Mouse (Mus musculus) embryonic facial prominence, embryonic 13.5 days (tissue): ENCODE results near the gene S100a16. TPM values are rescaled to one million over a fixed set of nuclear protein-coding genes. Genes with fewer than 3 reads are reported as not detected.

Experiments used
- ATAC-seq: fragments of 200-750 bp; cut with Nextera tagmentation; 2 replicates; pipeline ENCODE4 v1.8.0; 2017; ENCODE audit warnings: low read depth; ENCODE audit not compliant: insufficient number of reproducible peaks, insufficient read depth, low FRiP score, low TSS enrichment
- H3K27ac ChIP-seq: fragments of 300-500 bp; sonication (generic); 2 replicates; pipeline ENCODE4 v1.5.1; 2015; ENCODE audit warnings: moderate library complexity, mild to moderate bottlenecking, inconsistent platforms
- H3K27me3 ChIP-seq: fragments of 300-500 bp; sonication (generic); 2 replicates; pipeline ENCODE4 v1.6.1; 2015; ENCODE audit warnings: mild to moderate bottlenecking, inconsistent platforms
- H3K36me3 ChIP-seq: fragments of 300-500 bp; sonication (generic); 2 replicates; pipeline ENCODE4 v1.6.1; 2015; ENCODE audit warnings: mild to moderate bottlenecking, inconsistent platforms
- H3K4me1 ChIP-seq: fragments of 300-500 bp; sonication (generic); 2 replicates; pipeline ENCODE4 v1.6.1; 2015; ENCODE audit warnings: inconsistent platforms
- H3K4me2 ChIP-seq: fragments of 300-500 bp; sonication (generic); 2 replicates; pipeline ENCODE4 v1.6.1; 2015; ENCODE audit warnings: moderate library complexity, mild to moderate bottlenecking, inconsistent platforms
- H3K4me3 ChIP-seq: fragments of 300-500 bp; sonication (generic); 2 replicates; pipeline ENCODE4 v1.5.1; 2015; ENCODE audit warnings: mild to moderate bottlenecking, inconsistent platforms
- H3K9ac ChIP-seq: fragments of 300-500 bp; sonication (generic); 2 replicates; pipeline ENCODE4 v1.6.1; 2015; ENCODE audit warnings: mild to moderate bottlenecking, inconsistent platforms
- H3K9me3 ChIP-seq: fragments of 300-500 bp; sonication (generic); 2 replicates; pipeline ENCODE4 v1.6.1; 2016; ENCODE audit warnings: inconsistent platforms
- WGBS: fragments of 180-500 bp; shearing (Covaris S2); methylation state at CpG from one replicate; pipeline ENCODE4 v1.1.7; 2015; ENCODE audit warnings: mixed read lengths; 5-methylcytosine and 5-hydroxymethylcytosine counted together
- polyA plus RNA-seq: library from polyadenylated mRNA; unstranded; fragments of >200 nt; fragmentation: Nextera tagmentation; extraction: Ambion mirVana; gene quantifications from 2 replicates; pipeline ENCODE4 v1.2.1, GENCODE M21; 2015

Gene S100a16
- polyA plus RNA-seq, 1 experiment from 2014 or later: 96.5 TPM

DNA sequence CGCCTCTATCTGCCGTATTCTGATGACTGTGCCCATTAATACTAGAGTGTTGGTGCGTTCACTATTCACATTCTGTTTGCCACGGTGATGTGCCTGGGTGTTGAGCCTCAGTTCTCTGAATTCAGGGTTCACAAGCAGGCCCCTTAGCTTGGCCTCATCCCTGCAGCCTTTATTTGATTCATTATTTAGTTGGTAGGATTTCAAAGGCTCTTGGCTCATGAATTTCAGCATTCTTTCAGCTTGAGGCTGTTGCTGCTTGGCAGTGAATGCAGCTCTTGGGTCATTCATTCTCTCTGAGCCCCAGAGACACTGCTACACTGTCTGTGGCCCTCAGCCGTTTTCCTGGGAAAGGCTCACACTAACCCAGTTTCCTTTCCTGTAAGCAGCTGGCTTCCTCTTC lies 18.9 kb downstream of the S100a16 start:
- no peak overlapping the region for H3K9ac ChIP-seq
- H3K4me1 ChIP-seq: peaks cover 4% of the 10 kb centered on the region; the same call in 1 of the 2 replicates
- H3K9me3 ChIP-seq: no peaks in the 10 kb centered on the region
- H3K36me3 ChIP-seq: no peaks in the 10 kb centered on the region
- 59% methylated on average over 5 of the region's 5 CpGs for WGBS
- no peak overlapping the region for H3K4me3 ChIP-seq
- H3K4me2 ChIP-seq: no peak overlapping the region
- no peaks in the 10 kb centered on the region for H3K27me3 ChIP-seq
- ATAC-seq: no peak
- H3K27ac ChIP-seq: no peak overlapping the region

- Histone ChIP-seq H3K27me3 (no peaks in the 10 kb centered on the region), H3K4me1 (peaks cover 4% of the 10 kb centered on the region; the same call in 1 of the 2 replicates), H3K27ac (no peak within 1 kb of the TSS), H3K4me2 (no peak within 1 kb of the TSS), H3K9ac (no peak within 1 kb of the TSS), H3K4me3 (no peak within 1 kb of the TSS), H3K9me3 (no peaks in the 10 kb centered on the region), H3K36me3 (no peaks in the 10 kb centered on the region)
- WGBS: 71% methylated on average over 6 of the region's 6 CpGs
- ATAC-seq: no peak
Observed at GRCm38 (mm10) chr3:90560008-90560628, 23.1 kb downstream of the S100a16 start, which contains the start of gene S100a3. Gene S100a3, plus strand, starts transcription at chr3:90560578.

- Histone ChIP-seq H3K9me3 (no peaks in the 10 kb centered on the region), H3K36me3 (no peaks in the 10 kb centered on the region), H3K4me3 (no peak overlapping the region), H3K27ac (no peak overlapping the region), H3K4me1 (0 out of 2 replicates have a peak, but pooled peaks cover 9% of the 10 kb centered on the region), H3K9ac (no peak overlapping the region), H3K27me3 (no peaks in the 10 kb centered on the region), H3K4me2 (no peak overlapping the region)
- WGBS: 85% methylated on average over 5 of the region's 5 CpGs
- ATAC-seq: no peak
Observed at GRCm38 (mm10) chr3:90574691-90575090, 37.6 kb downstream of the S100a16 start.

GRCm38 (mm10) chr3:90575320-90575719 lies 38.3 kb downstream of the S100a16 start:
- Histone ChIP-seq H3K4me3 (no peak overlapping the region), H3K9ac (no peak overlapping the region), H3K27ac (no peak overlapping the region), H3K9me3 (no peaks in the 10 kb centered on the region), H3K4me1 (0 out of 2 replicates have a peak, but pooled peaks cover 11% of the 10 kb centered on the region), H3K4me2 (no peak overlapping the region), H3K36me3 (no peaks in the 10 kb centered on the region), H3K27me3 (no peaks in the 10 kb centered on the region)
- ATAC-seq: no peak
- 78% methylated on average over 3 of the region's 3 CpGs for WGBS

- no peak overlapping the region for H3K4me3 ChIP-seq
- H3K9me3 ChIP-seq: no peaks in the 10 kb centered on the region
- H3K27ac ChIP-seq: no peak overlapping the region
- H3K4me1 ChIP-seq: 0 out of 2 replicates have a peak, but pooled peaks cover 11% of the 10 kb centered on the region
- H3K9ac ChIP-seq: no peak overlapping the region
- H3K4me2 ChIP-seq: no peak overlapping the region
- 67% methylated on average over 10 of the region's 10 CpGs for WGBS
- no peaks in the 10 kb centered on the region for H3K27me3 ChIP-seq
- H3K36me3 ChIP-seq: no peaks in the 10 kb centered on the region
- no peak for ATAC-seq
Observed at GRCm38 (mm10) chr3:90576351-90577001, 39.4 kb downstream of the S100a16 start.

GRCm38 (mm10) chr3:90579433-90579832 lies 42.4 kb downstream of the S100a16 start:
- WGBS: 44% methylated on average over 7 of the region's 7 CpGs
- no peak for ATAC-seq
- Histone ChIP-seq H3K27me3 (no peaks in the 10 kb centered on the region), H3K27ac (no peak overlapping the region), H3K9ac (no peak overlapping the region), H3K4me1 (0 out of 2 replicates have a peak, but pooled peaks cover 16% of the 10 kb centered on the region), H3K9me3 (no peaks in the 10 kb centered on the region), H3K4me3 (no peak overlapping the region), H3K4me2 (no peak overlapping the region), H3K36me3 (no peaks in the 10 kb centered on the region)

DNA sequence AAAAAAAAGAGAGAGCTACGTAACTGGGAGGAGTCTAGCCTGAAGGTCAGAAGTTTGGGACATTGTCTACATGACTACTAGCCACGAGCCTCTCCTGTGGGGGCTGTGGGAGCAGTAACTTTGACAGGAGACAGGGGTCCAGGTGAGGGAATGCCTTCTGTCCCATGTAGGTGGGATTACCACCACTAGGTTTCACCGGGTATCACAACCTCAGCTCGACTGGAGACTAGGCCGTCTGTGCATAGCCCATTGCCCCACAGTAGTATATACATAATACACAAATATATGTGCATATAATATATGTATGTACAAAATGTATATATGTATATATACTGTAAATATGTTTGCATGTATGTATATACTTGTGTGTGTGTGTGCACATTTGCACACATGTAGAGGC lies 44.1 kb downstream of the S100a16 start:
- ATAC-seq: no peak
- no peak overlapping the region for H3K4me2 ChIP-seq
- no peak overlapping the region for H3K9ac ChIP-seq
- H3K4me3 ChIP-seq: no peak overlapping the region
- WGBS: 88% methylated on average over 5 of the region's 5 CpGs
- H3K9me3 ChIP-seq: no peaks in the 10 kb centered on the region
- H3K27ac ChIP-seq: no peak overlapping the region
- H3K36me3 ChIP-seq: no peaks in the 10 kb centered on the region
- no peaks in the 10 kb centered on the region for H3K27me3 ChIP-seq
- peaks cover 20% of the 10 kb centered on the region; the same call in 1 of the 2 replicates for H3K4me1 ChIP-seq

GRCm38 (mm10) chr3:90582156-90582555 lies 45.1 kb downstream of the S100a16 start:
- no peak overlapping the region for H3K27ac ChIP-seq
- no peak overlapping the region for H3K4me2 ChIP-seq
- WGBS: 93% methylated on average over 1 of the region's 1 CpGs
- no peaks in the 10 kb centered on the region for H3K9me3 ChIP-seq
- no peaks in the 10 kb centered on the region for H3K36me3 ChIP-seq
- H3K4me1 ChIP-seq: peaks cover 28% of the 10 kb centered on the region; the same call in 1 of the 2 replicates
- ATAC-seq: no peak
- no peaks in the 10 kb centered on the region for H3K27me3 ChIP-seq
- H3K9ac ChIP-seq: no peak overlapping the region
- no peak overlapping the region for H3K4me3 ChIP-seq

DNA sequence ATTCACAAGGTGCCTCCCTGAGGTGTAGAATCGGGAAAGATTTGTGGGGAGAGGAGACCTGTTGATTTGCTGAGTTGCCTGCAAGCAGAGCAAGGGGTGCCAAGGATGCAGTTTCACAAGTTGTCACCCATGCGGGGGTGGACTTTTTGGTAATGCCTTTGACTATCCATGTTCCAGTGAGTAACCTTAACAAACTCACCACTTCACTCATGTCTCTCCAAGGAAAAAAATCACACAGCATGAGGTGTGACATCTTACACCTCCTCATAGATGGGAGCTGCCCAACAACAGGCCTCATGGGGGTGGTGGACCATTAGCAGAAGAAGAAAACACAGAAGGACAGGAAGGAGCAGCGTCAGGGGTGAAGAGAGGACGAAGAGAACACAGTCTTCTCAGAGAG lies 45.5 kb downstream of the S100a16 start:
- Histone ChIP-seq H3K4me3 (no peak overlapping the region), H3K4me2 (no peak overlapping the region), H3K4me1 (peaks cover 31% of the 10 kb centered on the region; the same call in 1 of the 2 replicates), H3K27me3 (no peaks in the 10 kb centered on the region), H3K27ac (no peak overlapping the region), H3K36me3 (no peaks in the 10 kb centered on the region), H3K9me3 (no peaks in the 10 kb centered on the region), H3K9ac (no peak overlapping the region)
- 88% methylated on average over 4 of the region's 4 CpGs for WGBS
- no peak for ATAC-seq

- Histone ChIP-seq H3K36me3 (no peaks in the 10 kb centered on the region), H3K27ac (0 out of 2 replicates have a peak overlapping the region, but pooled peaks have one; percentile 3), H3K9me3 (no peaks in the 10 kb centered on the region), H3K9ac (no peak overlapping the region), H3K27me3 (no peaks in the 10 kb centered on the region), H3K4me2 (no peak overlapping the region), H3K4me3 (no peak overlapping the region), H3K4me1 (peaks cover 37% of the 10 kb centered on the region; the same call in 1 of the 2 replicates)
- ATAC-seq: no peak
- 51% methylated on average over 3 of the region's 3 CpGs for WGBS
Observed at GRCm38 (mm10) chr3:90583893-90584292, 46.8 kb downstream of the S100a16 start.

DNA sequence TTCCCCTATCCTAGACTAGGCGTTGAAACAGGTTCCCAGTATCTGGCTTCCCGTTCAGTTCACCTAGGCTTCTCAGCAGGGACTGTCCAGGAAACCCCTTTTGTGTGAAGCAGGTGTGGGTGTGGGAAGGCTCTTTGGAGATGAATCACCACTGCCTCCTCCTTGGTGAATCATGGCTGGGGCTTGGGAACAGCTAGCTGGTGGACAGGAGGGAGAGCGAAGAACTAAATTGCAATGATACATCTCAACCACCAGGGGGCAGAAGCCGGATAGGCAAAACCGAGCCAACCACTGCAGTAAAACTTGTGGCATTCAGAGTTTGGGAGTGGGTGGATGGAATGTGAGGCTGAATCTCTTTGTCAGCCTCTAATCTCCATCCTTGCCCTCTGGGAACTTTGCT lies 48.5 kb downstream of the S100a16 start:
- Histone ChIP-seq H3K9ac (no peak overlapping the region), H3K9me3 (no peaks in the 10 kb centered on the region), H3K4me1 (peaks cover 27% of the 10 kb centered on the region; the same call in 1 of the 2 replicates), H3K27me3 (no peaks in the 10 kb centered on the region), H3K4me2 (no peak overlapping the region), H3K27ac (peak overlapping the region; percentile 69; the same call in 1 of the 2 replicates), H3K36me3 (no peaks in the 10 kb centered on the region), H3K4me3 (no peak overlapping the region)
- WGBS: 30% methylated on average over 5 of the region's 5 CpGs
- ATAC-seq: no peak
